Mouse (Mus musculus) c-Kit-positive CD71-positive TER-119-positive erythroid progenitor cells, embryonic 14.5 days (primary cell): Measurements from ENCODE around the gene Hoxd13.

ENCODE experiments used
- DNase-seq: peaks from one replicate; pipeline ENCODE4 v3.0.0-alpha.2; 2013; ENCODE audit warnings: low spot score

Gene Hoxd13

DNA sequence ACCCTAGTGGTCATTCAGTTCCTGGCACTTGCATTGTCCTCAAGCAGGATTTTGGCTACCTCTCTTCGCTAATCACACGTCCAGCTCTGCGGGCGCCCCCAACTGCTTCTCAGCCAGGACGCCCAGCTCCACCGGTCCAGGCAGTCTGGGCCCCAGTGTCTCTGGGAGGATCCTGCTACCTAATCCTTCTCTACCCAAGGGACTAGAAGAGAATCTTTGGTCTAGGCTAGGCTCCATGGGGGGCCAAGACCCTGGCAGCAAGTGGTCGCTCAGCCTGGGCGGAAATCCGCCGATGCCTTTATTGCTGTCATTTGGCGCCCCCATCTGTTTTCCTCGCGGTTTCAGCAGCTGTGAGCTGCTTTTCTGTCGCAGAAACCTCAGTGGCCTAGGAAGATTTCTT lies 6.4 kb upstream of the Hoxd13 start:
- no peak for DNase-seq

DNA sequence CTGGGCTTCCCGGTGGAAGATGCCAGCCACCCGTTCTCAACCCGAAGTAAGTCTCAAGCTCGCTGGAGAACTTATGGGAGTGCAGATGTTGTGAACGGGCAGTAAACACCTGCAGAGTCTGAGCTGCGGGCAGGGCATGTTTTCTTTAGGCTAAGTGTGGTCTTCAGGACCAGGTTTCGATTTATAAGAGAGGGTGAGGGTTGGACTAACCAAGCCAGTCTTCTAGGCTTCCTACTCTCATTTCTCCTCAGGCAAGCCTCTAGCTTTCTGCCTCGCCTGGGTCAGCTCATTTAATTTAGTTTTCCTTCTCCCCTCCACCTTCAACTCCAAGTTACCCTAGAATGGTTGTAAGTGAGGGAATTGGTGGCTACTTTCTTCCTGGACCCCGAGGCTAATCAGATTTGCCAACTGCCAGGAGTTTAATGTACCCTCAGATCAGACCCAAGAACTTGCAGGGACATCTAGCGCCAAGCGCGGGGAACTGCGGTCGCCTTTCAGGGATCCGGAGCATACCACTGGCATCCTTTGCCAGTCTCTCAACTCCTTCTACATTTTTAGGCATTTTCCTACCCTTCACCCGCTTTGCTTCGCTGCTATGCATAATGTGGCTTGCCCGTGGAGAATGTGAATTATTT lies 4.7 kb upstream of the Hoxd13 start:
- DNase-seq = no peak

DNA sequence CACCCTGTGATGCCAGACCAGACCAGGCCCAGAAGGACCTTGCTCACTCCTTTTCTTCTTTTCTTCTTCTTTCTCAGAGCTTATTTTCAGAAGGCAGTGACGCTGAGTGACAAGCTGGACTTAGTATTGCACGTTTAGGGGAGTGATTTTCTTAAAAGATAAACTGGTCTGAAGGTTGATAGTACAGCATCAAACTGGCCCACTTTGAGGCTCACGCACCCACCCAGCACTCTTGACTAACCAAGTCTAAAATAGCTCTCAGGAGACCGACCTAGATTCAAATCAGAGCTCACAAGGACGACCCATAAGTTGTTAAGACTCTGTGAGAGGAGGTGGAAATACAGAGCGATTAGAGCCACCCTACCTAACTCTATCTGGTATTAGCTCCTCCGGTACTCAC lies 1.7 kb upstream of the Hoxd13 start:
- DNase-seq = no peak

DNA sequence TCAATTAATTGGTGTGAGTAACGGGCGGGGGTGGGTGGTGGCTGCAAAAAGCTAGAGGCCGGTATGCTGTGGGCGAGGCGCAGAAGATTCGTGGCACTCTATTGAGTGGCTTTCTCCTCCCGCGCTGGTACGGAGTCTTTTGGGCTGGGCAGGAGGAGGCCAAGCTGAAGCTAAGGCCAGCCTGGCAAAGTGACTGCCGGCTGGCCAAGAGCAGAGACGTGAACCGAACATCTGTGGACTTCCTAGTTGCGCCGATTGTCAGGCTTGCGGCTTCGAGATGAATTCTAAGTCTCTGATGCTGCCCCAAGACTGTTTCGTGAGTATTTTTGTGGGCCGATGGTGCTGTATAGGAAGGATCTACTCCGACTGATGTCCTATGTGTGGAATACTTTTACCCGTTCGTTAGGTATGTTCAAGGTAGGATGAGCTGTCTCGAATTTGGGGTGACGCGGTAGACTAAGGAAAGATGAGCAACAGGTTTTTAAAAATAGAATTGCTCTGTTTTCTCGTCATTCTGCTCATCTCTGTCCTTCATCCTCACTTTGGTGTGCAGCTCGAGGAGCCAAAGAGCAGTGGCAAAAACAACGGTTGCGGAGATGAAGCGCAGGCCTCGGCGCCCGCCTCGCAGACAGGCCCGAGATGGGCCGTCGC lies 794 bp upstream of the Hoxd13 start:
- no peak for DNase-seq

DNA sequence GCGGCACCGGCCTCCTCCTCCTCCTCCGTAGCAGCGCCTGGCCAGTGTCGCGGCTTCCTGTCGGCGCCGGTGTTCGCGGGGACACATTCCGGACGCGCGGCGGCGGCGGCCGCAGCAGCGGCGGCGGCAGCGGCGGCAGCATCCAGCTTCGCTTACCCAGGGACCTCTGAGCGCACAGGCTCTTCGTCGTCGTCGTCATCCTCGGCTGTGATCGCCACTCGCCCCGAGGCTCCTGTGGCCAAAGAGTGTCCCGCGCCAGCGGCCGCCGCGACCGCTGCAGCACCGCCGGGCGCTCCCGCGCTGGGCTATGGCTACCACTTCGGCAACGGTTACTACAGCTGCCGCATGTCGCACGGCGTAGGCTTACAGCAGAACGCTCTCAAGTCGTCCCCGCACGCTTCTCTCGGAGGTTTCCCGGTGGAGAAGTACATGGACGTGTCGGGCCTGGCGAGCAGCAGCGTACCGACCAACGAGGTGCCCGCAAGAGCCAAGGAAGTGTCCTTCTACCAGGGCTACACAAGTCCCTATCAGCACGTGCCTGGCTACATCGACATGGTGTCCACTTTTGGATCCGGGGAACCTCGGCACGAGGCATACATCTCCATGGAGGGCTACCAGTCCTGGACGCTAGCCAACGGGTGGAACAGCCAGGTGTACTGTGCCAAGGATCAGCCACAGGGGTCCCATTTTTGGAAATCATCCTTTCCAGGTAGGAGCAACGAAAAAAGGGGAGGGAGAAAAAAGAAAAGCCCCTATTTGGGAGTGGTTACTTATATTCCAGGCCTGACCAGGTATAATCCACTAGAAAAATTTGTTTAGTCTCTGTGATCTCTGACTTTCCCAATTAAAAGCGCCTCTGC lies 490 bp downstream of the Hoxd13 start:
- DNase-seq = no peak

DNA sequence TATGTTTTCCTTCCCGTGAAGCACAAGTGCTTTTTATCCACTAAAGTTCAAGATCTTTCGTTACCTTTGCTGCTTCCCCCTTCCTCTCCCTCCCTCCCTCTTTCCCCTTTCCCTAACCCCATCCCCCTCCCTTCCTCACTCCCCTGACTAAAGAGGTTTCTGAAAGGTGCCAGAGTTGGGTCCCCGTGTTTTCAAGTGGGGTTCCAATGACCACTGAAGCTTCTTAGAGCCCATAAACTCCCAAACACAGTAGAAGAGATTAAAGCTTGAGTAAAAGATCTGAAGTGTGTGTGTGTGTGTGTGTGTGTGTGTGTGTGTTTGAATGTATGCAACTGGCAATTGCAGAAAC lies 1.1 kb downstream of the Hoxd13 start:
- DNase-seq = no peak

DNA sequence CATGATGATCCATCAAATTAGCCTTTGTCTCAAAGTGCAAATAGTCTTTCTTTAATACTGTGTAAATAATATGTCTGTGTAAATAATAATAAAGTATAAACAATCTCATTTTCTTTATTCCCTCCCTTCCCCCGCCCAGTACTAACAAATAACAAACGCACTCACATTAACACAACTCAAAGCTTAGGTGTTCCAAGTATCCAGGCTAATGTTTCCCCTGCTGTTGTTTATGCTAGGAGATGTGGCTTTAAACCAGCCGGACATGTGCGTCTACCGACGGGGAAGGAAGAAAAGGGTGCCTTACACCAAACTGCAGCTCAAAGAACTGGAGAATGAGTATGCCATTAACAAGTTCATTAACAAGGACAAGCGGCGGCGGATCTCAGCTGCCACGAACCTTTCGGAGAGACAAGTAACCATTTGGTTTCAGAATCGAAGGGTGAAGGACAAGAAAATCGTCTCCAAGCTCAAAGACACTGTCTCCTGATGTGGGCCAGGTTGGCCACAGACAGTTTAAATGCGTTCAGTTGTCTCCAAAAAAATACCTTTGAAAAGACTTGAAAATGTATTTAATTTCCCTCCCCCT lies 1.6 kb downstream of the Hoxd13 start:
- no peak for DNase-seq

DNA sequence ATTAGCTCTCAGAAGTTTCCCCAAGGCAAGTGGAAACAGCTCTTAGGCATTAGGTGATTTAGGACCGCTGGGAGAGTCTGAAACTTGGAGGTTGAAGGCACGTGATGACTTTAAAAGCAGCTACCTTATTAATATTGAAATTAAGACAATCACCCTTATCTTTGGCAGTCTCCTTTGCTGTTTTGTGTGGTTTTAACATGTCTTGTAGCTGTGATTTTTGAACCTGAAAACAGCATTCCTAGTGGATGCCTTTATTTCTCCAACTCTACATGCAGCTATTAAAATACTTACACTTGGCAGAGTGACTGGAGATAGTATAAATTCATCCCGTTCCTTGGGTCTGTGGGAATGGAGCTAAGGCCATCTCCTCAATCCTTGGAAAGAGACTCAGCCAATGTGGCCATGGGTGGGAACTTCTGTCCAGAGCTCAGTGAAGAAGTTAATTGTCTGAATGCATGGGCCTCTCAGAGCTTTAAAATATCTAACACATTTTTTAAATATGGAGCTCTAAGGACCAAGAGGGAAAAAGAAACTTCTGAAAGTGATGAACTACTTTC lies 2.6 kb downstream of the Hoxd13 start:
- DNase-seq = no peak

DNA sequence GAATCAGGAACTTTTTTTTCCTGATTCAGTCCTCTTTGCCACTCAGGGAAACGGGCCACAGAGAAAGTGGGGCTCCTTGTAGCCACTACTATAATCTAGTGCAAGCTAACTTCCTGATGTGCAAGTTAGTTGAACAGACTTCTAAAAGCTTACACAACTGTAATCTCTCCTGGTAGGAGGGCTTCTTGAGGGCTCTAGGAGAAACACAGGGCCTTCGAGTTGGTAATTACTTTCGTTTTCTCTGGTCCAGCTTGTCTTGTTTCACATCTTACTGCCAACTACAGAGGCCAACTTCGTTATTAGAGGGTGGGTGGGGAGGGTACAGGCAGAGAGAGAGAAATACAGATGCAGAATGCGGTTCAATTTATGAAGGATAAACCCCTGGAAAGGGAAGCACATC lies 3.7 kb downstream of the Hoxd13 start:
- no peak for DNase-seq

DNA sequence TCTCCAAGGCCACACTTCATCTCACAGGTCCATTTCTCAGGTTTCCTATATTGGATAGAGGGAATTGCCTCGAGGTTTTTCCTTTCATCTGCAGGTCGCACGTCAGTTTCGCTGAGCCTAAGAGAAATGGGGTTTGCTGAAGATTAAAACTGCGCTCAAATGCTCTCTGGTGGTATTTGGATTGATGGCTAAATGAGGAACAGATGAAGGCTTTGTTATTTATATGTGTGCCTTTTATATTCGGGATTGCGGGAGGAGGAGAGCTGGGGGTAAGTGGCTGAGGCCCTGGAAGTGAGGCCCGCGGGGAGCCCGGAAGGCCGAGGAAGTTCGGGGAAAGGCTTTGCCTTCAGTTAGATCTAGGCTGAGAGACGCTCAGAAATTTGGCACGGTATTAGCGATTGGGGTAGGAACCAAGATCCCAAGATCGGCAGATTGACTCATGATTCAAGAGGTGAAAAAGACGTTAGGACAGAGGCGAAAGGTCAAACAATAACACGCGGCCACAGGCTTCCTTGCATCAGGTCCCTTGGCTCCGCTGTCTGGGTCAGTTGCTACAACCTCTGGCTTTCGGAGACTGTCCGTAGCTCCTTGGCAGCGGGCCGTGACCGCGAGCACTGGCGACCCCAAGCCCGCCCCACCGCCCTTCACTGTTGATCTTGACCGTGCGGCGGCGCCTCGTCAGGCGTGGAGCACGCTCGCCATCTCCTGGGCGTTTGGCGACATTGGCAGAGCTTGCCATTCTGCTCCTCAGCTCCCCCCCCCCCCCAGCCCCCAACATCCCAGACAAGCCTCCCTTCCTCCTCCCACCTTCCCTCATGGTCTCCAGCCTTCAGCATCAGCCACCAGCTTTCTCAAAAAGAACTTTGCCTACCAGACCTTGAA lies 4.6 kb downstream of the Hoxd13 start:
- DNase-seq = no peak

DNA sequence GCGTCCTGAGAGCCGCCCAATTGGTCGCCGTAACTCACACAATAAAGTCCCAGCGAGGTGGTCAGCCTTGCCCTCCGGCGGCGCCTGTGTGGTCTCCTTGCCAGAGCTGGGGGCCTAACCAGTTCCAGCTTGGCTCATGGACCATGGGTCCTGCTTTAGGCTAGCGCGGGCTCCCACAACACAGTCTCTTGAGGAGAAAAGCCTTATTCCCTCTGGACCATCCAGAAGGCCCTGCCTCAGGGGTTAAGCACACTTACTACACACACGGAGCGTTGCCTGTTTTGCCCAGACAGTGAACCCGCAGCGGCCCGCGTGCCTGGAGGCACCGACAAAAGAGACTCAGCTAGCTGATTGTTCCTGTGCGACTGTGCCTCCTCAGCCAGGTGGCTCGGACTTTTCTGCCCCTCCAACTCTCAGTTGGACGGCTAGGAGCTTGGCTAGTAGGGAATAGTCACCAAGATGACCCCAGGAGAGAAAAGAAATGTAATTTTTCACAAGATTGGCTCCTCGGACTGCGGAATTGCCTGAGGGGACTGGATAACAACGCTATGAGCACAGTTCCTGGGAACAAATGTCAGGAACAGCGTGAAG lies 5.8 kb downstream of the Hoxd13 start:
- no peak for DNase-seq

DNA sequence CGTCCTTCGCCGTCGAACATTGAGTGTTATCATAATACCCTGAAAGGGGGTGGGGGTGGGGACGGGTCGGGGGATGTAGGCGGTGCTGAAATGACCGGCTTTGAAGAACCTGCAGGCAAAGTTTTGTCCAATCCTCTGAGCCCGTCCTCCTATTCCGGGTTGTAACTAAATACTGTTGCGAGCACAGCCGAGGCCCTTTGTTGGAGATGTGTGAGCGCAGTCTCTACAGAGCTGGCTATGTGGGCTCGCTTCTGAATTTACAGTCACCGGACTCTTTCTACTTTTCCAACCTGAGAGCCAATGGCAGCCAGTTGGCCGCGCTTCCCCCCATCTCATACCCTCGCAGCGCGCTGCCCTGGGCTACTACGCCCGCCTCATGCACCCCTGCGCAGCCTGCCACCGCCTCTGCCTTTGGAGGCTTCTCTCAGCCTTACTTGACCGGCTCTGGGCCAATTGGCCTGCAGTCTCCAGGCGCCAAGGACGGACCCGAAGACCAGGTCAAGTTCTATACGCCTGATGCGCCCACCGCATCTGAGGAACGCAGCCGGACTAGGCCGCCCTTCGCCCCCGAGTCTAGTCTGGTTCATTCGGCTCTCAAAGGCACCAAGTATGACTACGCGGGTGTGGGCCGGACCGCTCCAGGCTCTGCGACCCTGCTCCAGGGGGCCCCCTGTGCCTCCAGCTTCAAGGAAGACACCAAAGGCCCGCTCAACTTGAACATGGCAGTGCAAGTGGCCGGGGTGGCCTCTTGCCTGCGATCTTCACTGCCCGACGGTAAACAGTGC lies 7.0 kb downstream of the Hoxd13 start, which contains the start of gene Hoxd12:
Gene Hoxd12 (plus strand): TSS at position 133 of the 785 bp plus-strand sequence.
- DNase-seq = no peak

DNA sequence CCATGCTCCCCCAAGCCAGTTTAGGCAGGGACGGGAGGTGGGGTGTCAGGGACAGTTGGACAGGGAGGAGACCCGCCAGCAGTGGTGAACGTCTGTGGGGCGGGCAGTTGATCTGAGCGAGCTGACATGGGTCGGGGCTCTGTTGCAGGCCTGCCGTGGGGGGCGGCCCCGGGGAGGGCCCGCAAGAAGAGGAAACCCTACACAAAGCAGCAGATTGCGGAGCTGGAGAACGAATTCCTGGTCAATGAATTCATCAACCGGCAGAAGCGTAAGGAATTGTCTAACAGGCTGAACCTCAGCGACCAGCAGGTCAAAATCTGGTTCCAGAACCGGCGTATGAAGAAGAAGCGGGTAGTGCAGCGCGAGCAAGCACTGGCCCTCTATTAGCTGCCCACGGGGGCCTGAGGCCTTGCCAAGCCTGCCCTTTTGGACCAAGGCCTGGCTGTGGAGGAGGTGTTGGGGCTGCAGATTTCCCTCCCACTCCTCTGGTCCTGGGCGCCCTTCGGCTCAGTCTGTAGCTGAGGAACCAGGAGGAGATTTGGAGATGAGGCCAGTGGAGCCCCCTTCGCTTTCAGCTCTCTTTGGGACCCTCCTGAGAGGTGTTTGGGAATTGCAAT lies 7.7 kb downstream of the Hoxd13 start:
- no peak for DNase-seq

DNA sequence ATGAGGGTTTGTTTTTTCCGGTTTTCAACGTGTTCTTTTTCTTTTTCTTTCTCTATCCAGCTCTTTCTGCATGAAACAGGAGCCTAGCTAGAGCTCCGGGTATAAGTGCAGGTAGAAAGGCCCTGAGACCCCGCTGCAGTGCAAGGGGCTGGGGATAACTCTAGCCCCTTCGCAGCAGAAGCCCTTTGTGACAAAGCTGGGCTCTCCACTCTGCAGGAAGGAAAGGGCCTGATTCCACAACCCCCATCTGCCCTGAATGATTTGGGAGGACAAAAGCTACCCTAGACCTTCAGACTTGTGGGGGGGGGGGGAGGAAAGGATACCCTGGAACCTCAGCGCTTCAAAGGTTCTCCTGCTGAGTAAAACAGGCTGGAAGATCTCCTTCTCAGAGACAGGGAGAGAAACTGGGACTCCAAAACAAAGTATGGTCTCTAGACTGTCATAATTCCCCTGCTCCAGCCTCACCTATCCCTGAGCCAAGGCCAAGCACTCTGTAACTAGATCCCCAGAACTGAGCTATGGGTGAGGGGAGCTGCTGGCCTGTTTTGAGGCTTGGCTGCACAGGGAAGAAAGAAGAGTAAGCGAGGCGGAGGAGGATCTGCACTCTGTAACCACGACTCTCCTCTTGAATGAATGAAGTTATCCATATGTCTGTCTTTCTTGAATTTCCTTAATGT lies 8.4 kb downstream of the Hoxd13 start:
- DNase-seq = no peak

DNA sequence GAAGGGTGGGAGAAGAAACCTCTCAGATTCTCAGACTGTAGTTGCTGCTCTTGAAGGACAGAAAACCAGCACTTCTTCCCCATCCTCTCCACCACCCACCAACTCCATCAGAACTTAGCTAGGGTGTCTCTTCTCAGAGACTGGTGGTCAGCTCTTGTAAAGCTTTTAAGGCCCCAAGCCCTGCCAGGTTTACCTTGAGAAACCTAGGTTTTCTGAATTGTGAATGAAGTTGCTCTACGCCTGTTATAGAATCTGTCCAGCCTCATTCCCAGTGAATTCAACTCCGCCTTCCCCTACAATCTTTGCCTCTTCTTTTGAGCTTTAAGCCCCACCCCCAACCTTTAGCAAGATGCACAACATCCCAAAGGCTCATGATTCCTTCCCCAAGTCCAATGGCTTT lies 9.0 kb downstream of the Hoxd13 start:
- no peak for DNase-seq

DNA sequence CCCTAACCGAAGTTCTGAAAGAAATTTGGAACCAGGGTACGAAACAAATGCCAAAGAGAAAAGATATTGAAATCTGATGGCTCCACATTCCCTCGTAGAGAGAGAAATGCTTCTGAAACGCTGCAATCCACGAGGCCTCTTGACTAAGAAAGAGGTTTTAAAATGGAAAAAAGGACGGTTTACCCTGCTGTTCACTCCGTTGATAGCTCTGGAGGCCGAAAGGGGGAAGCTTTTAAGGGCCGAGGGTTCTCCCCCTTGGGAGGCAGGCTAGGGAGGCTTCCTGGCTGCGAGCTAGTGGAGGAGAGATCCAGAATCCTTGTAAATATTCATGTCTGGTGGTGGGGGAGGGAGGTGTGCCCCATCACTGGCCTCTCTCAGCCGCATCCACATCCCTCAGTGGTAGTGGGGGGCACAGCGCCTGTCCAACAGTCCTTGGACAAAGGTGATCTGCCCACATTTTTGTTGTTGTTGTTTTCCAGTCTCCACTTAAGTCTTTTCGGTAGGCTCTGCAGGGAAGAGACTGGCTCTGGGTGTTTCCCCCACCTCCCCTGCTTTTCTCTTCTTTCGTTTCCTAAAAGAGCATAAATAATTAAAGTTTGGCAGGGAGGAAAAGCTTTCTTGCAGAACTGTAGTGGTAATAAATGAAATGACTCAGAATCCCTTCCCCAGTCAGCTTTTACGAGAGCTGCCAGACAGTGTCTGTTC lies 10.9 kb downstream of the Hoxd13 start, which contains the start of gene Hoxd11:
Gene Hoxd11 (plus strand): TSS at position 667 of the 705 bp plus-strand sequence.
- DNase-seq = no peak

DNA sequence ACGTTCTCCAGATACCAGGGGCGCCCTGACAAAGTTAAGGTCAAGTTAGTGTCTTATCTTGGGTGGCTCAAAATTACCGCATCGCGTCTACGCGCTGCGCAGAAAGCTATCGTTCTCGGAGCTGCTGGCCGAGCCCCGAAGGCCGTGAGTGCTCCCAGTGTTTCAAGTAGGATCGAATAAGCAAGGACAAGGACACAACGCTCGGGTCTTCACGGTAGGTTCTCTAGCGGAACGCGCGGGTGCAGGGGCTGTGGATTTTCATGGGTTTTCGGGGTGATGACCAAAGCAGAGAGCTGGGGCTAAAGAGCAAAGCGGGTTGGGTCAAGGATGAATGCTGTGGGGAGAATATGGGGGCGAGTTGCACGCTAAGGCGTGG lies 11.5 kb downstream of the Hoxd13 start:
- DNase-seq = no peak

DNA sequence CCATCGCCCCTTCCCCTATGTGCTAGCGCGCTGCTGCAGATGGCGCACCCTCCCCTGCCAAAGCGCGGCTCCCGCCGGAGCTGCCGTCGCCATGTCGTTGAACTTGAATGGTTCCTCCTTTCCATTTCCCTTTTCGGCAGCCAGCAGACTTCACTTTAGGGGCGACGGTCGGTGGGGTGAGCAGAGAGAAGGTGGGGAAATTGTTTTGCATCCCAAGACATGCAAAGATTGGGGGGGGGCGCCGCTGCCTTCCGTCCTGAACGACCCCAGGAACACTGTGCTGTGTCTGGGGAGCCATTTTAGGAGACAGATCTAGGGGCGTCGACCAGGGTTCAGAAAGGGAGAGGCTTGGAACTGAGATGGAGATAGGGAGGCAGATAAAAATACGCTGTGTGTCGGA lies 11.9 kb downstream of the Hoxd13 start:
- DNase-seq = no peak
